Mouse (Mus musculus): ENCODE results near the gene Mei4. TPM values are rescaled to one million over a fixed set of nuclear protein-coding genes. Genes with fewer than 3 reads are reported as not detected.

Mei4 gene
- polyA plus RNA-seq, 1 experiment from 2014 or later, result 0.20 TPM

- no peak overlapping the region for H3K4me3 ChIP-seq
- no peaks in the 10 kb centered on the region for H3K9me3 ChIP-seq (replicated peaks)
- H3K4me2 ChIP-seq, result no peak overlapping the region
- H3K27me3 ChIP-seq (replicated peaks), result no peaks in the 10 kb centered on the region
- no peak overlapping the region for H3K9ac ChIP-seq
- no peak for ATAC-seq (ENCODE audit: insufficient number of reproducible peaks, low FRiP score)
- no peaks in the 10 kb centered on the region for H3K4me1 ChIP-seq (replicated peaks)
- no peaks in the 10 kb centered on the region for H3K36me3 ChIP-seq
- no peak overlapping the region for H3K27ac ChIP-seq (ENCODE audit: poor library complexity, severe bottlenecking)
Measured at GRCm38 (mm10) chr9:82136119-82136518, 272.6 kb downstream of the Mei4 start.

GRCm38 (mm10) chr9:82160143-82160542 lies 296.7 kb downstream of the Mei4 start:
- H3K27me3 ChIP-seq (replicated peaks), result no peaks in the 10 kb centered on the region
- H3K9me3 ChIP-seq (replicated peaks), result no peaks in the 10 kb centered on the region

GRCm38 (mm10) chr9:82162415-82162814 lies 298.9 kb downstream of the Mei4 start:
- Histone ChIP-seq H3K9me3 (replicated peaks) (no peaks in the 10 kb centered on the region), H3K27me3 (replicated peaks) (no peaks in the 10 kb centered on the region), H3K36me3 (no peaks in the 10 kb centered on the region), H3K27ac (ENCODE audit: poor library complexity, severe bottlenecking) (no peak overlapping the region), H3K4me2 (no peak overlapping the region), H3K9ac (no peak overlapping the region), H3K4me1 (replicated peaks) (no peaks in the 10 kb centered on the region), H3K4me3 (no peak overlapping the region)
- WGBS, result 62% methylated on average over 4 of the region's 4 CpGs
- no peak for ATAC-seq (ENCODE audit: insufficient number of reproducible peaks, low FRiP score)

More at GRCm38 (mm10) chr9:82160143-82160542, 296.7 kb downstream of the Mei4 start:
- ATAC-seq (ENCODE audit: insufficient number of reproducible peaks, low FRiP score), result no peak
- Histone ChIP-seq H3K9ac (no peak overlapping the region), H3K4me1 (replicated peaks) (no peaks in the 10 kb centered on the region), H3K27ac (ENCODE audit: poor library complexity, severe bottlenecking) (no peak overlapping the region), H3K4me3 (no peak overlapping the region), H3K36me3 (no peaks in the 10 kb centered on the region), H3K4me2 (no peak overlapping the region)
- 49% methylated on average over 9 of the region's 9 CpGs for WGBS

GRCm38 (mm10) chr9:82217976-82218375 lies 354.5 kb downstream of the Mei4 start:
- no peaks in the 10 kb centered on the region for H3K4me1 ChIP-seq (replicated peaks)
- no peak overlapping the region for H3K9ac ChIP-seq
- ATAC-seq (ENCODE audit: insufficient number of reproducible peaks, low FRiP score), result no peak
- no peak overlapping the region for H3K4me2 ChIP-seq
- H3K4me3 ChIP-seq, result no peak overlapping the region
- WGBS, result 60% methylated on average over 1 of the region's 1 CpGs
- H3K27me3 ChIP-seq (replicated peaks), result no peaks in the 10 kb centered on the region
- no peaks in the 10 kb centered on the region for H3K9me3 ChIP-seq (replicated peaks)
- H3K27ac ChIP-seq (ENCODE audit: poor library complexity, severe bottlenecking), result no peak overlapping the region
- H3K36me3 ChIP-seq, result no peaks in the 10 kb centered on the region

GRCm38 (mm10) chr9:82247695-82248445 lies 384.4 kb downstream of the Mei4 start:
- no peaks in the 10 kb centered on the region for H3K4me1 ChIP-seq (replicated peaks)
- no peak for ATAC-seq (ENCODE audit: insufficient number of reproducible peaks, low FRiP score)
- no peak overlapping the region for H3K4me3 ChIP-seq
- no peaks in the 10 kb centered on the region for H3K9me3 ChIP-seq (replicated peaks)
- 76% methylated on average over 7 of the region's 7 CpGs for WGBS
- H3K27ac ChIP-seq (ENCODE audit: poor library complexity, severe bottlenecking), result no peak overlapping the region
- no peak overlapping the region for H3K9ac ChIP-seq
- no peaks in the 10 kb centered on the region for H3K36me3 ChIP-seq
- H3K27me3 ChIP-seq (replicated peaks), result no peaks in the 10 kb centered on the region
- H3K4me2 ChIP-seq, result no peak overlapping the region

Other genes with a start within 250 kb of the Mei4 start
- 1.2 and 1.6 TPM in 2 replicates for gene Htr1b, start 229.8 kb upstream of the Mei4 start, polyA plus RNA-seq (2016; fragmentation: Nextera tagmentation; extraction: Ambion mirVana)